Mouse (Mus musculus) E14TG2a.4 (cell line): ENCODE measurements around the gene Cpsf4l.

Experiments used
- CTCF ChIP-seq: conservative IDR thresholded peaks from 2 replicates; pipeline ENCODE4 v1.5.1; 2014; ENCODE audit warnings: low read length
- NANOG ChIP-seq: IDR thresholded peaks from 2 replicates; pipeline ENCODE4 v1.6.1; 2014; ENCODE audit warnings: borderline replicate concordance, low read length, mixed read lengths
- POU5F1 ChIP-seq: IDR thresholded peaks from 2 replicates; pipeline ENCODE4 v1.6.1; 2014; ENCODE audit warnings: low read length, borderline replicate concordance

DNA sequence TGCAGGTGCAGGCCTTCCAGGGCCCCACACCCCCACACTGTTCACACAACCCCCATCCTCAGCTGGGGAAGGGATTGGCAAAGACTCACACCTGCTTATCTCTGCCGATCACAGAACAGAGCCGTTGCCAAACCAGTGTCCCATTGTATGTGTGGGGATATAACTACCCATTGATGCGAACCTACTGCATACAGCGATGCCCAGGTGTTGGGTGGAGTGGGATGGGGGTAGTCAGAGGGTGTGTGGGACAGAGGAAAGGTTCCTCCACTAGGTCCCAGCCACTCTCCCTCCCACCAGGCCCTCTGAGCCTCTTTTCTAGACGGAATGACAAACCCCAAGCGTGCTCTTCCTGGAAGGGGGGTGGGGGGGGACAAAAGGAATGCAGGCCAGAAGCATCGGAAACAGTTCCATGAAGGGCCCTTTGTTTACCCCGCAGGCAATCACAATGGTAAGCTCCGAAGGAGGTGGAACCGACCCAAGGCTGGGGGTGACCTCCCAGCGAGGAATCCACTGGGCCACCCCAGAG lies at the start of gene Cpsf4l:
- TF ChIP-seq CTCF (no peak), NANOG (peak; percentile 58), POU5F1 (no peak)
